Mouse (Mus musculus) embryonic fibroblast, embryonic 13.5 days (primary cell): ENCODE measurements at regions not wholly inside any gene's neighbourhood (a gene's known extent, or its start where the extent isn't known, plus 50 kb on each side); places are given as distances from the start of the nearest gene placed in this dataset.

Source experiments
- CTCF ChIP-seq: IDR thresholded peaks from 2 replicates; pipeline ENCODE4 v1.5.1; 2011; ENCODE audit warnings: mild to moderate bottlenecking, control low read depth, low read length, moderate library complexity, borderline replicate concordance; ENCODE audit not compliant: insufficient read depth
- POLR2A ChIP-seq: IDR thresholded peaks from 2 replicates; pipeline ENCODE4 v1.6.1; 2011; ENCODE audit warnings: low read depth, mild to moderate bottlenecking, control low read depth, low read length, moderate library complexity

- no peak for TF ChIP-seq CTCF
- TF ChIP-seq POLR2A, result no peak
These were observed 272.9 kb upstream of the Sox2 start for GRCm38 (mm10) chr3:34377329-34377728.
